Mouse (Mus musculus) spleen, adult 2 months (tissue): ENCODE data around the gene Gm38119.

Experiments used
- CTCF ChIP-seq: fragments of 200-500 bp; IDR thresholded peaks from 2 replicates; pipeline ENCODE4 v1.5.1; 2011; ENCODE audit warnings: mild to moderate bottlenecking, inconsistent platforms; ENCODE audit not compliant: insufficient read depth, insufficient read length, insufficient replicate concordance; ENCODE audit errors: extremely low read depth
- POLR2A ChIP-seq: fragments of 200-500 bp; IDR thresholded peaks from 2 replicates; pipeline ENCODE4 v1.6.1; 2011; ENCODE audit warnings: low read depth, low read length, inconsistent platforms

- TF ChIP-seq CTCF (no peak), POLR2A (no peak)
These were observed 16.3 kb downstream of the Gm38119 start for GRCm38 (mm10) chr3:92722631-92723030.
